Mouse (Mus musculus) stomach, postnatal 0 days (tissue): Measurements from ENCODE around the gene Cyp4v3.

ENCODE experiments used
- CTCF ChIP-seq: IDR thresholded peaks from 2 replicates; pipeline ENCODE4 v1.5.1; 2016; ENCODE audit warnings: antibody characterized with exemption, low read depth, mild to moderate bottlenecking, moderate library complexity
- EP300 ChIP-seq: optimal IDR thresholded peaks from 2 replicates; pipeline ENCODE3; 2016; ENCODE audit warnings: antibody characterized with exemption

- TF ChIP-seq CTCF (no peak), EP300 (no peak)
Measured at GRCm38 (mm10) chr8:45305479-45305878, 27.5 kb downstream of the Cyp4v3 start.
